Mouse (Mus musculus) Patski (cell line): Measurements from ENCODE around the gene Maats1. TPM values are rescaled to one million over a fixed set of nuclear protein-coding genes. Genes with fewer than 3 reads are reported as not detected.

Experiments
- ATAC-seq: fragments of 100-300 bp; one replicate; pipeline ENCODE4 v1.8.0; 2021
- CTCF ChIA-PET: fragments of 350-600 bp; sonication (Branson Sonifier 250); formaldehyde crosslinking; loops from one replicate; lab custom pipeline; 2022; ENCODE audit warnings: inconsistent platforms; lab: Charles Lee
- POLR2A ChIA-PET: fragments of 350-600 bp; sonication (Branson Sonifier 250); formaldehyde crosslinking; loops from one replicate; lab custom pipeline; 2022; ENCODE audit warnings: antibody characterized with exemption, inconsistent platforms; lab: Charles Lee
- DNase-seq: peaks from one replicate; pipeline ENCODE4 v3.0.0-alpha.2; 2011; ENCODE audit warnings: low read depth, low spot score
- H3K27me3 ChIP-seq: fragments of 371-371 bp; one replicate; pipeline ENCODE4 v1.5.1; 2021
- CTCF ChIP-seq: fragments of 100-300 bp; IDR thresholded peaks from one replicate; pipeline ENCODE4 v1.5.1; 2021
- in situ Hi-C: fragments of 300-500 bp; cut with MboI; formaldehyde crosslinking; loops from 3 replicates; pipeline ENCODE4 v1.11.1; 2018; ENCODE audit warnings: low pct_unique_long_range_greater_than_20kb, mixed read lengths
- polyA plus RNA-seq: library from polyadenylated mRNA; unstranded; gene quantifications from one replicate; pipeline ENCODE4 v1.2.3, GENCODE M21; 2021

Maats1 gene
- polyA plus RNA-seq, 1 experiment from 2014 or later, result 0.09 TPM

DNA sequence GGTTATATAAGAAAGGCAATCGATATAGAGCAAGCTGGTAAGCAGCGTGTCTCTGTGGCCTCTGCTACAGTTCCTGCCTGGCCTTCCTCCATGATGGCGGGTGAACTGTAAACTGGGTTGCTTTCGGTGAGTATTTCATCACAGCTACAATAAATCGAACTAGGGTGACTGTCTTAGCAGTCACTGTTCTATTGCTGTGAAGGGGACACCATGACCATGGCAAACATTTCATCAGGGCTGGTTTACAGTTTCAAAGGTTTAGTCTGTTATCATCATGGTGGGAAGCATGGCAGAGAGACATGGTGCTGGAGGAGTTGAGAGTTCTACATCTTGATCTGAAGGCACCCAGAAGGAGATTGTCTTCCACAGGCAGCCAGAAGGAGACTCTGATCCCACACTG is 62.1 kb downstream of the Maats1 start:
- in situ Hi-C loops, result no loop called here
- no peak for TF ChIP-seq CTCF
- ChIA-PET CTCF (no interaction called here), POLR2A (no interaction called here)
- ATAC-seq (no peak), DNase-seq (no peak)
- H3K27me3 ChIP-seq, result no peaks in the 10 kb centered on the region

DNA sequence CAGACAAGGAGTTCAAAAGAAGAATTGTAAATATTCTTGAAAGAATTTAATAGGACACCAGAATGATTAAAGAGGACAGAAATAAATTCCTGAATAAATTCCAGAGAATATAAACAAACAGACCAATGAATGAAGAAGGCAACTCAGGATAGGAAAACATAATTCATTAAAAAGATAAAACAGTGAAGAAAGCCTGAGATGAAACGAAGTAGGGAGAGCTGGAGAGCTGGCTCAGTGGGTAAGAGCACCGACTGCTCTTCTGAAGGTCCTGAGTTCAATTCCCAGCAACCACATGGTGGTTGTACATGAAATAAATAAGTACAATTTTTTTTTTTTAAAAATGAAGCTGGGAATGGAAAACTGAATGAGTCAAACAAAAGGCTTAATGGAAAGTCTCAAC is 67.2 kb downstream of the Maats1 start:
- ChIA-PET CTCF (no interaction called here), POLR2A (no interaction called here)
- in situ Hi-C loops, result no loop called here
- no peaks in the 10 kb centered on the region for H3K27me3 ChIP-seq
- ATAC-seq (no peak), DNase-seq (no peak)
- TF ChIP-seq CTCF, result no peak

DNA sequence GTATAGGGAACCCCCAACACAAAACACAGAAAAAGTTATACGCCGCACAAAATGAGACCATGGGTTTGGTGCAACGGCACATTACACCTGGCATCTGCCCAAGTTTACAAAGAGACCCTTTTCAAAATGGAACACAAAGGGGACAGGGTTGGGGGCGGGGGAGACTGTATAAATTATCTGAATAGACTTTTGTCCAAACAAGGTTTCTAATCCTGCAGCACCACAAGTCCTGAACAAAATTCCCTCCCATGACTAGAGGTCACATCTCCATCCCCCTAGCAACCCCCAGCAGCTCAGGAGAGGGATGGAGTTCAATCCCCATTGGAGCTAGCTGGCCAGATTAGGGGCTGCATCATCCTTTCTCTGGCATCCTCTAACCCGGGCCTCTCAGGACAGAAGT is 69.5 kb downstream of the Maats1 start:
- no peak for TF ChIP-seq CTCF
- H3K27me3 ChIP-seq, result no peaks in the 10 kb centered on the region
- in situ Hi-C loops, result no loop called here
- DNase-seq (no peak), ATAC-seq (no peak)
- ChIA-PET POLR2A (no interaction called here), CTCF (no interaction called here)

DNA sequence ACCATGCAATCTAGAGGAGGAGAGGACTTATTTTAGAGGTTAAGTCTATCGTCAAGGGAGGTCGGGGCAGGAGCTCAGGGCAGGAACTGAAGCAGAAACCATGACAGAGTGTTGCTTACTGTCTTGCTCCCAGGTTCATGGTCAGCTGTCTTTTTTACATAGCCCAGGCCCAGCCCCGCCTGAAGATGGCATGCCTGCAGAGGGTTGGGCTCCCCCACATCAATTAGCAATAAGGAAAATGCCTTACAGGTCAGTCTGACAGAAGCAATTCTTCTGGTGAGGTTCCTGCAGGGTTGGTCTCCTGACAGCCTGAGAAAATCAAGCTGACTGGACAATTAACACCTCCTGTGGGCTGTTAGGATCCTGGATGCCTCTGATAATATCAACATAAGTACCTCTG is 70.3 kb downstream of the Maats1 start:
- in situ Hi-C loops, result no loop called here
- no peak for TF ChIP-seq CTCF
- ATAC-seq (no peak), DNase-seq (no peak)
- no peaks in the 10 kb centered on the region for H3K27me3 ChIP-seq
- CTCF ChIA-PET, result no interaction called here
- POLR2A ChIA-PET, result no interaction called here

DNA sequence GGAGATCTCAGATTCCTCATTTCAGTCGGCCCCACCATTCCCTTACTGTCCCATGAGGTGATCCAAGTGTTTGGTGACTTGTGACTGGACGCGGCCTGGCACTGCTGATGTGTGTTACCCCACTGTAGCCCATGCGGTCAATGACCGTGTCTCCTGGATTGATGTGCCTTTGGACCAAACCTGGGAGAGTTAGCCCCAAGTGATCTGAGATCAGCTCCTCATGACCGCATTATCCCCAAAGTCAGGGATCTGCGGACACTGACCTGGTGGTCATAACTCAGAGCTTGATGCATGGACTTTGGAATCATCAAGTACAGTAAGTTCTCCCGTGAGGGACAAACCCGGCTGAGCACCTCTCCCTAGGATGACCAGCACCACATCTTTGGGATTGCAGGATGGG is 86.0 kb downstream of the Maats1 start:
- no peaks in the 10 kb centered on the region for H3K27me3 ChIP-seq
- TF ChIP-seq CTCF, result no peak
- in situ Hi-C loops, result no loop called here
- POLR2A ChIA-PET, result interaction anchor here (1.3 kb wide), 1 partner anchor 9 kb away, joined by 4 read pairs; no protein-coding TSS in a partner anchor
- ATAC-seq (no peak), DNase-seq (no peak)
- CTCF ChIA-PET, result interaction anchor here (1.3 kb wide), 1 partner anchor 66 kb away, joined by 3 read pairs; no protein-coding TSS in a partner anchor

DNA sequence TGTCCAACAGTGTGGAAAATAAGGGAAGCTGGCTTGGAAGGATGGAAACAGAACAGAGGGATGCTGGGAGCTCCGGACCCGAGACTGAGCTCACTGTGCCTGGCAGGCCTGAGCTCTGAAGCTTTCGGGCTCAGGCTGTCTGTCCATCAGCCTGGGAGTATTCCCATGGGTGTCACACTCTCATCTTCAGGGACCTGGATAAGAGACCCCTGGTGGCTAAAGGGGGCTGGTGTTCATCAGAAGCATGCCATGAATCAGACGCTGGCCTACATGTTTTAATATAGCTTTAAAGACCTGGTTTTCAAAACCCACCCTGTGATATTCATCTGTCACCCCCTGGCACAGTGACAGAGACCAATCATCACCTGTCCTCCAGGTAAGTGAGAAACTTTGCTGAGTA is 86.8 kb downstream of the Maats1 start:
- no peak for TF ChIP-seq CTCF
- no peaks in the 10 kb centered on the region for H3K27me3 ChIP-seq
- DNase-seq (no peak), ATAC-seq (no peak)
- CTCF ChIA-PET, result interaction anchor here (1.3 kb wide), 1 partner anchor 67 kb away, joined by 3 read pairs; no protein-coding TSS in a partner anchor
- POLR2A ChIA-PET, result interaction anchor here (1.3 kb wide), 1 partner anchor 8 kb away, joined by 4 read pairs; no protein-coding TSS in a partner anchor
- in situ Hi-C loops, result no loop called here

DNA sequence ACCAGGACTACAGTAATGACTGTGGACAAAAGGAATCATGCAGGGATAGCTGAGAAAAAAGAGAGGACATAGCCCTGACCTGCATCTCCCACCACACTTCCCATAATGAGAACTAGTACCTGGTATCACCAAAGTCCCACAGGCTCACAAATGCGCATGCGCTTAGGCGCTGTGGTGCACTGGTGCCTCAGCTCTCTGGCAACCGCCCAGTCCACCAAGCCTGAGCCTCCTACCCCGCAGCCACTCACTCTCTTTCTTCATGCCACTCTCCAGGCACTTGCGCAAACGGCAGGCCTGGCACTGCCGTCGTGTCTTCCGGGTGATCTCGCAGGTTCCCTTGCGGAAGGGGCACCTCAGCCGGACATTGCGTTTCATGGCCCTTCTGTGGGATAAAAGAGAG is 87.9 kb downstream of the Maats1 start:
- POLR2A ChIA-PET, result no interaction called here
- no peak for TF ChIP-seq CTCF
- no peaks in the 10 kb centered on the region for H3K27me3 ChIP-seq
- no peak for DNase-seq
- CTCF ChIA-PET, result interaction anchor here (0.6 kb wide), 1 partner anchor 52 kb away, joined by 3 read pairs; no protein-coding TSS in a partner anchor
- ATAC-seq, result no peak
- in situ Hi-C loops, result no loop called here

DNA sequence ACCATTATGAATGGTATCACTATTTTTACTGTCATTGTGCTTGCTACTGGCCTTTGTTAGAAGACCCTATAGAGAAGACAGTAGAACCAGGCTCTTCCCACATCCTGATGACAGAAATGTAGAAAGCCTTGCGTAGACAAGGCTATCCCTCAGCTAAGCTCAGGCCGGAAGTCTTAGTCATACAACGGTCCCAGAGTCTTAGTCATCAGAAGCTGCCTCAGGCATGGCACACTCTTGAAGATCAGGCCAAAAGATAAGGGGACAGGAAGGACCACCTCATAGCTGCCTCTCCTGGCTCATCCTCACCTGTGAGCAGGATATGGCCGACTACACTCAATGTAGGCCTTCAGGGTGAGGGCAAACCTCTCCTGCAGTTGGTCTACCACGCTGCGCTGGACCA is 91.5 kb downstream of the Maats1 start:
- POLR2A ChIA-PET, result interaction anchor here (0.5 to 0.7 kb wide), 2 partner anchors 13 to 55 kb away, joined by 3 to 5 read pairs; no protein-coding TSS in a partner anchor
- CTCF ChIA-PET, result no interaction called here
- H3K27me3 ChIP-seq, result no peaks in the 10 kb centered on the region
- DNase-seq, result no peak
- no peak for TF ChIP-seq CTCF
- no peak for ATAC-seq
- in situ Hi-C loops, result no loop called here

DNA sequence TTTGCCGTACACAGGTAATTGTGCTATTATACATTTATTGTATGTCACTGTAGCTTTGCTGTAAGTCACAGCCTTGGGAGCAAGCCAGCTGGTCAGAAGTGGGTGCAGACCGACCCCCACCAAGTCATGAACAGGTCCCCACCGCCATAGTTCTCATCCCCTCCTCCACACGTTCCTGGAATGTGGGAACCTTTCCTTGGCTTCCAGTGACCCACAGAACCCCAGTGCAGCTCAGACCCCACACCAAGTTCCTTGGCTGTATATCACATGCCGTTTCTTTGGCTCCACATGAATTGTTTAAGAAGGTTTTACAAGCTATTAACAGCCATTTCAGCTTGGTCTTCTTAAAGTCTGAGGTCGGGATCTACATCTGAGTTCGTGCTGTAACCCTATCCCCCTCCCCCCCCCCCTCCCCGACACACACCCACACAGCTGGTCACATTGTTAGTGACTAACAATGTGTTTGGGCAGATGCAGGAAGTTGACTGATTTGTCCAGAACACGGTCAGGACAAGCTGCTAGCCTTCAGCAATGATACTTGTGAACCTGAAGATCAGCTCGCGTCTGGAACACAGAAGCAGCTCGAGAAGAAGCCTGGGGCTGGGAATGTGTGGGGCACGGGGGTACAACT is 93.5 kb downstream of the Maats1 start:
- no peaks in the 10 kb centered on the region for H3K27me3 ChIP-seq
- ATAC-seq, result no peak
- no peak for TF ChIP-seq CTCF
- in situ Hi-C loops, result no loop called here
- ChIA-PET CTCF (interaction anchor here (1.4 to 2.0 kb wide), 2 partner anchors 9 to 17 kb away, joined by 4 read pairs; no protein-coding TSS in a partner anchor), POLR2A (interaction anchor here (0.7 kb wide), 1 partner anchor 176 kb away, joined by 4 read pairs; no protein-coding TSS in a partner anchor)
- no peak for DNase-seq

Other genes starting within 250 kb of the Maats1 start
- gene Nr1i2, start 47.3 kb downstream of the Maats1 start, polyA plus RNA-seq, result 0.03 TPM
- gene Cox17, start 4.8 kb upstream of the Maats1 start, polyA plus RNA-seq, result 271 TPM
- gene Gm21987, start 4.9 kb upstream of the Maats1 start, polyA plus RNA-seq, result not detected
- gene Popdc2, start 20.1 kb upstream of the Maats1 start, polyA plus RNA-seq, result 0.49 TPM
- 61.5 TPM for gene Pla1a, start 91.0 kb upstream of the Maats1 start, polyA plus RNA-seq
- gene Adprh, start 110.6 kb upstream of the Maats1 start, polyA plus RNA-seq, result 37.5 TPM
- gene Cd80, start 113.4 kb upstream of the Maats1 start, polyA plus RNA-seq, result 0.24 TPM
- gene Timmdc1, start 180.5 kb upstream of the Maats1 start, polyA plus RNA-seq, result 44.5 TPM
- gene Poglut1, start 208.1 kb upstream of the Maats1 start, polyA plus RNA-seq, result 48.0 TPM
- 40.8 TPM for gene Tmem39a, start 216.6 kb upstream of the Maats1 start, polyA plus RNA-seq